Mouse (Mus musculus): ENCODE measurements at regions not wholly inside any gene's neighbourhood (a gene's known extent, or its start where the extent isn't known, plus 50 kb on each side); places are given as distances from the start of the nearest gene placed in this dataset.
A peak's percentile ranks its signal among the peaks of the same experiment; 100 is the strongest.

DNA sequence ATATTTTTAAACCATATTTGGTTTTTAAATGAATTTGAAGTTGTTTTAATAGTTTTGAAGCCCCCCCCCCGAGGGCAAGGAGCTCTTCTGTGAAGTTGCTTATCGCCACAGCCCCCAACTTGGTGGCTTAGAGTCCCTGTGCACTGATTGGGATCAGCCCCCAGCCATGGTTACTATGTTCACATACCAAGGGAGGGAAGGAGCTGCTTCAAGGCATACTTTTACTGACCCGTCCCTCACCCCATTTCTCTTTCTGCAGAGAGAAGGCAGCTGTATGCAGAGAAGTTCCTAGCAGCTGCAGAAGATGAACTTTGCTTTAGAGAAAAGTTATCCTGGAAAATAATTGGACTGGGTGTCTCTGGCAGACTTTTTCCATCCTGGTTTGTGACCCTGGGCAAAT, 179.9 kb upstream of the Il12b start:
- Histone ChIP-seq H3K4me3 (ENCODE audit: low read depth, low read length) (no peak overlapping the region), H3K27me3 (ENCODE audit: insufficient read depth, low read length) (no peaks in the 10 kb centered on the region), H3K36me3 (ENCODE audit: insufficient read depth) (no peaks in the 10 kb centered on the region), H3K9me3 (ENCODE audit: low read length) (no peaks in the 10 kb centered on the region), H3K4me1 (ENCODE audit: insufficient read depth) (no peaks in the 10 kb centered on the region), H3K9ac (no peak overlapping the region), H3K27ac (ENCODE audit: low read depth, low read length) (no peak overlapping the region), H3K4me2 (ENCODE audit: low read depth) (no peak overlapping the region)
- DNase-seq (no peak), ATAC-seq (no peak)
- no peak for TF ChIP-seq CTCF (IDR thresholded peaks at IDR 0.05; ENCODE audit: low read depth)
- WGBS = 61% methylated on average over 3 of the region's 3 CpGs

- H3K27me3 ChIP-seq (ENCODE audit: insufficient read depth, low read length) = no peaks in the 10 kb centered on the region
- whole genome bisulfite sequencing = 71% methylated on average over 5 of the region's 5 CpGs
- H3K9me3 ChIP-seq (ENCODE audit: low read length) = no peaks in the 10 kb centered on the region
- H3K4me3 ChIP-seq (ENCODE audit: low read depth, low read length) = no peak overlapping the region
- H3K9ac ChIP-seq = no peak overlapping the region
- TF ChIP-seq CTCF (IDR thresholded peaks at IDR 0.05; ENCODE audit: low read depth) = no peak
- H3K36me3 ChIP-seq (ENCODE audit: insufficient read depth) = no peaks in the 10 kb centered on the region
- peak; percentile 7 for DNase-seq
- no peak for ATAC-seq
- no peak overlapping the region for H3K4me2 ChIP-seq (ENCODE audit: low read depth)
- H3K27ac ChIP-seq (ENCODE audit: low read depth, low read length) = no peak overlapping the region
- H3K4me1 ChIP-seq (ENCODE audit: insufficient read depth) = no peaks in the 10 kb centered on the region
Measured at GRCm38 (mm10) chr11:44229996-44230395, 169.9 kb upstream of the Il12b start.

GRCm38 (mm10) chr11:44235456-44235855, 164.4 kb upstream of the Il12b start:
- Histone ChIP-seq H3K27ac (ENCODE audit: low read depth, low read length) (no peak overlapping the region), H3K9me3 (ENCODE audit: low read length) (no peaks in the 10 kb centered on the region), H3K4me1 (ENCODE audit: insufficient read depth) (no peaks in the 10 kb centered on the region), H3K36me3 (ENCODE audit: insufficient read depth) (no peaks in the 10 kb centered on the region), H3K27me3 (ENCODE audit: insufficient read depth, low read length) (no peaks in the 10 kb centered on the region), H3K9ac (no peak overlapping the region), H3K4me2 (ENCODE audit: low read depth) (no peak overlapping the region), H3K4me3 (ENCODE audit: low read depth, low read length) (no peak overlapping the region)
- TF ChIP-seq CTCF (IDR thresholded peaks at IDR 0.05; ENCODE audit: low read depth) = no peak
- ATAC-seq (no peak), DNase-seq (no peak)

DNA sequence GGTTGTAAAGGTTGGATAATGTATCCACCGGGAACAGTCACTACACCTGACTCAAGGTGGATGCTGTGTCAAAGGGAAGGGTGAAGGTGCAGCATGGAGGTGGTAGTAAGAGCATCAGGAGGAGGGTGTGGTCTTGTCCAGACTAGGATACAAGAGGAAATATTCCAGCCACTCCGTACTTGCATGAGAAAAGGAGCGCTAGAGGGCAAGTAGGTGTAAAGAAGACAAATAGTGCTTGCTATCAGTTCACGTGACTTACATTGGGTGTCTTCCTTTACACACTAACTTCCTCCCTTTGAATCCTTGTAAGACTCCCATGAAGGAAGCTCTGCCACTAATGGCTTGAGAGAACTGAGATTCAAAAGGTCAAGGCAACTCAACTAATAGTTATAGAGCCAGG, 161.8 kb upstream of the Il12b start:
- H3K36me3 ChIP-seq (ENCODE audit: insufficient read depth) = no peaks in the 10 kb centered on the region
- H3K27ac ChIP-seq (ENCODE audit: low read depth, low read length) = no peak overlapping the region
- no peak overlapping the region for H3K9ac ChIP-seq
- no peak for TF ChIP-seq CTCF (IDR thresholded peaks at IDR 0.05; ENCODE audit: low read depth)
- H3K4me3 ChIP-seq (ENCODE audit: low read depth, low read length) = no peak overlapping the region
- no peaks in the 10 kb centered on the region for H3K27me3 ChIP-seq (ENCODE audit: insufficient read depth, low read length)
- no peak overlapping the region for H3K4me2 ChIP-seq (ENCODE audit: low read depth)
- no peak for ATAC-seq
- 96% methylated on average over 4 of the region's 4 CpGs for WGBS
- H3K9me3 ChIP-seq (ENCODE audit: low read length) = no peaks in the 10 kb centered on the region
- no peaks in the 10 kb centered on the region for H3K4me1 ChIP-seq (ENCODE audit: insufficient read depth)
- DNase-seq = no peak

GRCm38 (mm10) chr11:44238598-44238997, 161.3 kb upstream of the Il12b start:
- Histone ChIP-seq H3K9me3 (ENCODE audit: low read length) (no peaks in the 10 kb centered on the region), H3K4me3 (ENCODE audit: low read depth, low read length) (no peak overlapping the region), H3K4me2 (ENCODE audit: low read depth) (no peak overlapping the region), H3K9ac (no peak overlapping the region), H3K27ac (ENCODE audit: low read depth, low read length) (no peak overlapping the region), H3K27me3 (ENCODE audit: insufficient read depth, low read length) (no peaks in the 10 kb centered on the region), H3K4me1 (ENCODE audit: insufficient read depth) (no peaks in the 10 kb centered on the region), H3K36me3 (ENCODE audit: insufficient read depth) (no peaks in the 10 kb centered on the region)
- 70% methylated on average over 8 of the region's 8 CpGs for WGBS
- no peak for DNase-seq
- no peak for TF ChIP-seq CTCF (IDR thresholded peaks at IDR 0.05; ENCODE audit: low read depth)
- ATAC-seq = no peak

GRCm38 (mm10) chr11:44243184-44243583, 156.7 kb upstream of the Il12b start:
- WGBS = 66% methylated on average over 2 of the region's 2 CpGs
- no peak for ATAC-seq
- TF ChIP-seq CTCF (IDR thresholded peaks at IDR 0.05; ENCODE audit: low read depth) = no peak

GRCm38 (mm10) chr11:44251821-44252220, 148.0 kb upstream of the Il12b start:
- no peaks in the 10 kb centered on the region for H3K27me3 ChIP-seq (ENCODE audit: insufficient read depth, low read length)
- no peak for TF ChIP-seq CTCF (IDR thresholded peaks at IDR 0.05; ENCODE audit: low read depth)
- no peaks in the 10 kb centered on the region for H3K36me3 ChIP-seq (ENCODE audit: insufficient read depth)
- no peak overlapping the region for H3K9ac ChIP-seq
- H3K4me1 ChIP-seq (ENCODE audit: insufficient read depth) = no peaks in the 10 kb centered on the region
- H3K9me3 ChIP-seq (ENCODE audit: low read length) = no peaks in the 10 kb centered on the region
- no peak overlapping the region for H3K4me2 ChIP-seq (ENCODE audit: low read depth)
- DNase-seq (no peak), ATAC-seq (peak; percentile 10; the same call in 1 of the 2 replicates)
- WGBS = 91% methylated on average over 5 of the region's 5 CpGs
- H3K4me3 ChIP-seq (ENCODE audit: low read depth, low read length) = no peak overlapping the region
- H3K27ac ChIP-seq (ENCODE audit: low read depth, low read length) = no peak overlapping the region

More at GRCm38 (mm10) chr11:44243184-44243583, 156.7 kb upstream of the Il12b start:
- Histone ChIP-seq H3K36me3 (ENCODE audit: insufficient read depth) (no peaks in the 10 kb centered on the region), H3K9me3 (ENCODE audit: low read length) (no peaks in the 10 kb centered on the region), H3K27me3 (ENCODE audit: insufficient read depth, low read length) (no peaks in the 10 kb centered on the region), H3K4me3 (ENCODE audit: low read depth, low read length) (no peak overlapping the region), H3K4me2 (ENCODE audit: low read depth) (no peak overlapping the region), H3K4me1 (ENCODE audit: insufficient read depth) (no peaks in the 10 kb centered on the region), H3K27ac (ENCODE audit: low read depth, low read length) (no peak overlapping the region), H3K9ac (no peak overlapping the region)
- no peak for DNase-seq
